Mouse (Mus musculus): Measurements from ENCODE around the gene Nox1.
"Not testable (repeated sequence)": the region's sequence is repeated elsewhere in the genome, so short reads cannot be mapped to it uniquely, and the experiment has no call there.

The Nox1 gene

DNA sequence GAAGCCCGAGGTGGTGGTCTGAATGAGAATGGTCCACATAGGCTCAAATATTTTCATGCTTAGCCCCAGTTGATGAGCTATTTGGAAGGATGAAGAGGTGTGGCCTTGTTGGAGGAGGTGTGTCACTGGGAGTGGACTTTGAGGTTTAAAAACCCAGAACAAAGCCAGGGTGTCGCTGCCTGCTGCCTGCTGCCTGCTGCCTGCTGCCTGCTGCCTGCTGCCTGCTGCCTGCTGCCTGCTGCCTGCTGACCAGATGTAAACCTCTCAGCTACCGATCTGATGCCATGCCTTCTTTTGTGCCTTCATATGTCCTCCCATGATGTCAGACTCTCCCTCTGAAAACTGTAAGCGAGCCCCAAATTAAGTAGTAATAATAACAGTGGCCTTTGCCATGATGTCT lies at the start of gene Nox1:
Gene Nox1, minus strand, starts transcription at position 101 of the 400 bp plus-strand sequence.
- DNase-seq (ENCODE audit: low spot score in 2 of 2) = no peak

DNA sequence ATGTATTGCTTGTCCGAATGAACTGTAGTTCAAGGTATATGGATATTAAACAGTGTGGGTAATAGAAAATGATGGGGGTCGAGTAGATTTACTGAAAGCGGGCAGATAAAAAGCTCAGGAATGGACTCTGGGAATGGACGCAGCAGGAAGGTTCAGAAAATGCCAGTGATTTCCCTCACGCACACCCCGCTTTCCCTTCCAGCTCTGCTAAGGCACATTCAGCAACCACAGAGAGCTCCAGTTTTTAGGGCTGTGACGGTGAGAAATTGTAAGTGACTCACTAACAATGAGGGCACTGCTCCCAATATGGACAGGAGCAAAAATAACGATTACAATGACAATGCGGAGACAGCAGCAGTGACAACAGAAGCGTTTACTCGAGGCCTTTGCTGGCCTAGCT lies 40.4 kb upstream of the Nox1 start:
- DNase-seq (ENCODE audit: low spot score in 2 of 2) = no peak

DNA sequence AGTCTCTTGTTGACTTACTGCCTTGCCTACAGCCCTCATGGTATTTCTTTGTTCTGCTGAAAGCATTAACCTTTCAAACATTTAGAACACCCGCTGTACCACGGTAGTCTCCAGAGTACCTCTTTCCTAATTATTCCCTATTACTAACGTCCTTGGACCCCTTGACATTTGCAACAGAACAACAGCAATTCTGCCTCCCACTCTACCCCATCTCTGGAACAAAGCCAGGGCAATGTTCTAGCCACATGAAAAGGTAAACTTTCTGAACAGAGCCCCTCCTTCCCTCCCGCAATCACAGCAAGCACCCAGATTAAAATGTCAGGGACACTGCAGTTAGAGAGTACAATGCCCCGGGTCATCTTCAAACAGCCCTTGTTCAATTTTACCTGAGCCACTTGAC lies 39.4 kb upstream of the Nox1 start:
- no peak for DNase-seq (ENCODE audit: low spot score in 2 of 2)

DNA sequence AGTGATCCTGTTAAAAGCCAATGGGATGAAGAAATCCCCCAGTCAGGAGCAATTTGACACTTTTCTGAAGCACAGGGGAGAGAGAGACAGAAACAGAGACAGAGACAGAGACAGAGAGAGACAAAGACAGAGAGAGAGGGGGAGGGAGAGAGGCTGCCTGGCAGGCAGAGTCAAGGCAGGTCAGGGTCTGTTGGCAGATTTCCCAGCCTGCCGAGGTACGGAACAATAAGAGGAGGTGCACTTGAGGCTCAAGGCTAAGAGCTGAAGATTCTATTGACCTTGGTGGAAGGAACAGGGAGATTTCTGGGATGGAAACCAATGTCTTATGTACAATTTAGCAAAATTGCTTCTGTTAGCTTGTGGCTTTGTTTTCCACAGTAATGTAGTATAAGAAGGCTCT lies 26.4 kb upstream of the Nox1 start:
- DNase-seq (ENCODE audit: low spot score in 2 of 2) = no peak

DNA sequence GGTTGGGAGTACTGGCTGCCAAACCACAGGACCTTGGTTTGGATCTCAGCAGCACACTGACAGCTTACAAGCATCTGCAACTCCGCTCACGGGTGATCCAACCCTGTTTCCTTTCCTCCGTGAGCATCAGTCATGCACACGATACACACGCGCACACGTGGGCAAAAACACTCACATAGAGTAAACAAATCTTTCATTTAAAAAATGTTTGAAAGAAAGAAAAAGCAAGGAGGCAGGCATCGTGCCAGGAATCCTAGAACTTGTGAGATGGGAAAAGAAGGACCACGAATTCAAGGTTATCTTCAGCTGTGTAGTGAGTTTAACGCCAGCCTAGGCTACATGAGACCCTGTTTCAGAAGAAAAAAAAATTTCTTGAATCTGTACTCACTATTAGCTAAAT lies 24.2 kb upstream of the Nox1 start:
- DNase-seq (ENCODE audit: low spot score in 2 of 2) = no peak

DNA sequence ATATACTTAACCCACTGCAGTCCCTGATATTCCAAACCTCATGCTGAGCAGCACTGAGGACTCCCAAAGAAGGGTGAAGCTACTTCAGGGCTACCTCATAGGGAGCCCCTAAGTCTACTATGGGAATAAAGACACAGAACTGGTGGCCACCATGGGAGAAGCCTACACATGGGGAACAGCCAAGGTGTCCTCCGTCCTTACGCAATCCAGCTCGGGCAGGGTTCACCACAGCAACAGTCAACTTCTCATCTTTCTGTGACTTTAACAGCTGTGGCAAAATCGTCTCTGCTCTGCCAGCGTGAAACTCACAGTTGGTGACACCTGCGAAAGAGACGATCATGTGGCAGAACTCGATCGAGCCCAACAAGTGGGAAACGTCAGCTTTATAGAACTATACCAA lies 16.5 kb upstream of the Nox1 start:
- DNase-seq (ENCODE audit: low spot score in 2 of 2) = no peak

DNA sequence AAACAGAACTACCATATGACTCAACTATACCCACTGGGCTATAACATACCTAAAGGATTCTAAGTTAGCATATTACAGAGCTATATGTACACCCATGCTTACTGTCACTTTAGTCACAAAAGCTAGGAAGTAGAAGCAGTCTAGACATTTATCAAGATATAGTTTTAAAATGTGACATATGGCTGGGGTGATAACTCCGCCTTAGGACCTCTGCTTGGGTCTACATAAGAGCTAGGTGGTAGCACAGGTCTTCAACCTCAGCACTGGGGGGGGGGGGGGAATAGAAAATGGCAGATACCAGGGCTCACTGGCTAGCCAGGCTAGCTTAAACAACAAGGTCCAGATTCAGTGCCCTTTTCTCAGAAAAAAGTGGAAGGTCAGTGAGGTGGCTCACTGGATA lies 11.3 kb upstream of the Nox1 start:
- no peak for DNase-seq (ENCODE audit: low spot score in 2 of 2)

DNA sequence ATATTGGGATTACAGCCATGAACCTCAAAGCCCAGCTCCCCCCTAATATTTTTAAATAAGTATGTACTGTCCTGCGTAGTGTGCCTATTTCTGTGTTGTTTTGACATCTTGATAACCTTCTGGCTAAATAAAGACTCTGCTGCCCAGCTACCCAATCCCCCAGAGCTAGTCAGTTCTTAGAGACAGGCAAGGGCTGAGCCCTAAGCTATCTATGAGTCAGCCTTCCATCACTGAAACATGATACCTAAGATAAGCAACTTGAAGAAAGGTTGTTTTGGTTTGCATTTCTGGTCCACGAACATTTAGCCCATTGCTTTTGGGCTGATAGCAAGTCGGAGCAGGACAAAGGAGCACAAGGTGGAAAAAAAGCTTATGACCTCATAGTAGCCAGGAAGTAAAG lies 1.1 kb downstream of the Nox1 start:
- DNase-seq (ENCODE audit: low spot score in 2 of 2) = no peak

DNA sequence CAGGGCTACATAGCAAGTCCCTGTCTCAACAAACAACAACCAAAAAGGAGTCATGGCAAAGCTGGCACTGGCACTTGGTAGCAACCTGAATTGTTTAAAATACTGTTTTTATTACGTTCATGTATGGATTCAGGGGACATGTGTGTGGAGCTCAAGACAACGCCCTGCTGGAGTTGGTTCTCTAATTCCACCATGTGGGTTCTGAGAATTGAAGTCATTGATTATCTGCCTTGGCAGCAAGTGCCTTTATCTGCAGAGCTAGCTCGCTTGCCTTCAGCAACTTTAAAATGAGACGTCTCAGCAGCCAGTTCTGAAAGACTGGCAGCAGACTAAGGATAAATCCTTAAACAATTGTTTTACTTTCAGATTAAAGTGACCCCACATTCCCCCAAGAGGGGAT lies 3.6 kb downstream of the Nox1 start:
- no peak for DNase-seq (ENCODE audit: low spot score in 2 of 2)

DNA sequence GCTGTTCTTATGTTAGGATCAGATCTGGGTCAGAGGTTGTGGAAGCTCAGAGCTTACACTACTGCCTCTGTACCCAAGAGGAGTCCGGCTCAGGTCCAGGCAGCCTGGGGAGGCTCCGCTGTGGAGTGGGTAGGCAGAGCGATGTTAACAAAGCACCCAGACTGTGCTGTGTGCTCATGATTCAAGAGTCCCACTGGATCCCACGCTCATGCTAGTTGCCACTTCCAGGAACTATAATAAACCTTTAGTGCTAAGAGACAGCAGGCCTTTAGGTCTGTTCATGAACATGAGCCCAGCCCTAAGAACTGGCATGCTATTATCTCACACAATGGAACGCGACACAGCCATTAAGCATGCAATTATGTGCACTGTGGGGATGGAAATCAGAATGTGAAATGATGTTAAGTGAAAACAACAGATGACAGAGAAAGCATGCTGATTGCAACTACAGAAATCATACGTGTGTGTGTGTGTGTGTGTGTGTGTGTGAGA lies 10.6 kb downstream of the Nox1 start:
- DNase-seq (ENCODE audit: low spot score in 2 of 2) = peak in 1 of 2 experiments; percentile 17

DNA sequence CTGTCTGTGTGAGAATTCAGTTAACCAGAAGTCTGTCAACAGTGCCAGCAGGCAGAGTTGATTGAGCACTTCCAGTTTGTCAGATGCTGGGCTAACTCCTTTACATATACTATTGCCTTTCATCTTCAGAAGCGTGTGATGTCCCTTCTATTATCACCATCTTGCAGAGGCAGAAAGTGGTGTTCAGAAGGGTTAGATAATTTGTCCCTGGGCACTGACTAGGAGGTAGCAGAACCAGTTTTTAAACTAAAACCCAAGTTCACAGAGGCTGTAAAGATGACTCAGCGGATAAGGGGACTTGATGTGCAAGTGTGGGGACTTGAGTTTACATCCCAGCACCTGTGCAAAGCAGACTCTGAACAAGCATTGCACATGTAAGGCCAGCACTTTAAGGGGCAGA lies 13.3 kb downstream of the Nox1 start:
- no peak for DNase-seq (ENCODE audit: low spot score in 2 of 2)

DNA sequence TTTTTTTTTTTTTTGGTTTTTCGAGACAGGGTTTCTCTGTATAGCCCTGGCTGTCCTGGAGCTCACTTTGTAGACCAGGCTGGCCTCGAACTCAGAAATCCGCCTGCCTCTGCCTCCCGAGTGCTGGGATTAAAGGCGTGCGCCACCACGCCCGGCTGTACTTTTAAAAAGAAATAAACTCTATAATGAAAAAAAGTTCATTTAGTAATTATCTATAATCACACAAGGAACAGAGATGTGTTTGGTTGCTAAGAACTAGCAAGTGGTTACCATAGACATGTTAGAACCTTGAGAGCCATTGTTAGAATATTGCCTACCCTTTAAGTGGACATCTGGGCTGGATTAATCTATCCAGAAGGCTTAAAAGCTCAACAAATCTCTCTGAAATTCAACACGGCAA lies 34.6 kb downstream of the Nox1 start, which contains the start of gene Arl13a:
Gene Arl13a, plus strand, starts transcription at position 301 of the 400 bp plus-strand sequence.
- not testable (repeated sequence) for DNase-seq (ENCODE audit: low spot score in 2 of 2)

DNA sequence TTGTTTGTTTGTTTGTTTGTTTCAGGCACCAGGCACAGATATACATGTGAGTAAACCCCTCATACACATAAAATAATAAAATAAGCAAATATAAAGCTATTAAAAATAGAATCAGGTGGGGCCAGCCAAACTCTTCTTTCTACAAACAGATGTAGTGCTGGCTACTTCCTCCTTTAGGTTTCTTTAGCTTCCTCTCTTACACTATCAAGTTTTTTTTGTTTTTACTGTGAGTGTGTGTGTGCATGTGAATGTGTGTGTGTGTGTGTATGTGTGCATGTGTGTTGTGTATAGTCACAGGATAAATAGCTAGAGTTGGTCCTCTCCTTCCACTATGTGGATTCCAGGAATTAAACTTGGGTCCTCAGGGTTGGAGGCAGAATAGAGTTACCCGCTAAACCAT lies 47.1 kb downstream of the Nox1 start:
- no peak for DNase-seq (ENCODE audit: low spot score in 2 of 2)

DNA sequence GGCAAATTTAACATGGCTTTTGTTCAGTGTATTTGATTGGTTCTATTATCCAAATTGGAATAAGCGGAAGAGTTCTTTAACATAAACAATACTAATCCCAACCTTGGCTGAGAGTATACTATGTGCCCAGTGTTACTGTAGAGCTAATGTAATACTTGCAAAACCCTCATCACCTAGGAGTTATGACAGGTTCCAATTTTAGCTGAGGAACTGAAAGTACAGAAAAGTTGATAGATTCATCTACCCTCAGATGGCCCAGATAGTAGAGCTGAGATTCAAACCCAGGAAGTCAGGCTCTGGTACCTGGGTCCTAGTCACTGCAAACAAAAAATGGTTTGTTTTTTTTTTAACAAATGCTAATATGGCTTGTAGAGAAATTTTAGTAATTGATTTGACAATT lies 51.2 kb downstream of the Nox1 start:
- no peak for DNase-seq (ENCODE audit: low spot score in 2 of 2)

DNA sequence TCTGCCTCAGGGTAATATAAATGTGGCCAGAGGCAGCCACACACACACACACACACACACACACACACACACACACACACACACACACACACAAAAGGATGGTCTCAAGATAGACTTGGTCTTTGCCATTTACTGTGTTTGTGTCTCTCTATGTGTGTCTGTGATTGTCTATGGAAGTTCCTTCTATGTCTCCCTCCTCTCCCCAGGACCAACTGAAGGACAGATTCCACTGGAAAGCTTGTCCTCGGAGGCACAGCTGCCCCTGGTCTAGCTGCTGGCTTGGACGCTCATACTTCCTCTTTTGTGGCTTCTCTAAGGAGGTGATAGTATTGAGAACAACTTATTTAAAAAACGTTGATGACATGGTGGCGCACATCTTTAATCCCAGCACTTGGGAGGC lies 58.3 kb downstream of the Nox1 start:
- DNase-seq (ENCODE audit: low spot score in 2 of 2) = no peak

DNA sequence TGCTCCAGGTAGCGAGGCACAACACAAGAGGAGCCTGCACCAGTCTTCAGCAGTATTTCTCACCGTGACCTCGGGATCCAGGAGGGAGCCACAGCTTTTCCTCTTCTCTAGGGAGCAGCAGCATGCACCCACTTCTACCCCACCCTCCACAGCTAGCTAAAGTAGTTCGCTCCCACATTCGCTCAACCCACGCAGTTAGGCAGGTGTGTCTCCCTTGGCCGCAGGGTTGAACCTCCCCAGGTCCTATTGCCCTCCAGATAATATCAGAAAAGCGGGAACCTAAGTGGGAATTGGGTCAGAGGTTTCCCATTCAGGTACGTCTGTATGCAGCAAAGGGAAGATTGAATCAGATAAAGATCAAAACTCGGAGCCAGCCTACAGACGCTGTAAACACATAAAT lies 58.9 kb downstream of the Nox1 start:
- DNase-seq (ENCODE audit: low spot score in 2 of 2) = peak; percentile 21 to 23

DNA sequence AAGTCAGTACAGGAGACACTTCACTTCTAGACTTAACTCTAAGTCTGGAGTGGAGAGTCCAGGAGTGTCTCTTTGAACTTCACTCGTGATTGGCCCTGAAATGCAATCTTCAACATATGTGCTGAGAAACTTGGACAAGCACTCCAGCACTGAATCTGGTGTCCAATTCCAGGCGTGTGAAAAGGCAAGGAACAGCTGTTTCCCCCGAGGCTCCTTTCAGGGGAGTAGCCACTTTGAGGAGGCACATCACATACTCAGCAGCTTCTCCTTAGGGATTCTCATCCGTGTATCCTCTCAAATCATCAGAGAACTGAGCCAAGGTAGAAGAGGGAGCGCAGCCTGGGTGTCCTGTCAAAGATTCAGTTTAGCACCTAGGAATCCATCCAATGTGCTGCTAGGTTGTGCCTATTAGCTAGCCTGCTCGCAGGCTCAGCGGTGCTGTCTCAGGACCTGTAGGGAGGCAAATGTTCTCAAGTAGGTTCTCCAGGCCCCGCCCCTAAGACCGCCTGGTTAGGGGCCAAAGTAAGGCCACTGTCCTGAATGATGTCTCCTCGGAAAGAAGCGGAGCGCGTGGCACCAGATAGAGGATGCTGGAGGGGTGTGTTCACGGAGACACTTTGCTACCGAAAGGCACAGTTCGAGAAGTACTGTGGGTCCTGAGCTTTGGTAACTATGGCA lies 59.6 kb downstream of the Nox1 start, which contains the start of gene Xkrx:
Gene Xkrx, minus strand, starts transcription at position 34 of the 678 bp plus-strand sequence.
- DNase-seq (ENCODE audit: low spot score in 2 of 2) = no peak

DNA sequence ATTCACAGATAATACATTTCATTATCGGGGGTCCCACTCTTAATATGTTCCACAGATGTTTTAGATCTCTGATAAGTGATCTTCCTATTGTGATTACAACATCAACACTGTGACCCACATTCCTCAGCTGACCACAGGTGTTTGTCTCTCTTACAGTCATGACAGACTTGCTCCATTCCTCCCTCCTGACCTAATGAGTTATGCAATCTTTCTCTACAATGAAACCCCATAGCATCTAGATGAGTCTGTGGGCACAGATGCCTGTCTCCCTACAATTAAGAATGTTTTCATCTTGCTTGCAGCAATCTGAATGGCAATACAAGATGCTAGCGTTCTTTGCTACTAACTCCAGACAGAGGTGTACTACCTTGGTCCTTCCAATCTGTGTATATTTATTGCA lies 61.3 kb downstream of the Nox1 start:
- DNase-seq (ENCODE audit: low spot score in 2 of 2) = no peak

DNA sequence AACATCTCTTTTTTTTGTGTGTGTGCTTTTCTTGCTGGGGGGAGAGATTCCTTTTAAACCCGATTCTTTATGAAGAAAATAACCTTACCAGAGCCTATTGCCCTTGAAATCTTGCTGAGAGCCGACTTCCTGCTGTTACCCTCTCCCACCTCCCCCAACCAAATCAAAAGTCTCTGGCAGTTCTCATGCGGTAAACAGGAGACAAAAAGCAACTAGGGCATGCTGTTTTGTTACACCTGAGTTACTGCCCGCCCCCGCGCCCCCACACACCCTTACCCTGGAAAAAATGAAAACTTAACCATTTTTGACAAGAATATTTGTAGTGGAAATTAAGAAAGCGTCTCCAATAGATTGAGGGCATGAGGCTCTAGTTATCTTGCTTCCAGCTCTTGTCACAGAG lies 63.6 kb downstream of the Nox1 start:
- DNase-seq (ENCODE audit: low spot score in 2 of 2) = no peak

DNA sequence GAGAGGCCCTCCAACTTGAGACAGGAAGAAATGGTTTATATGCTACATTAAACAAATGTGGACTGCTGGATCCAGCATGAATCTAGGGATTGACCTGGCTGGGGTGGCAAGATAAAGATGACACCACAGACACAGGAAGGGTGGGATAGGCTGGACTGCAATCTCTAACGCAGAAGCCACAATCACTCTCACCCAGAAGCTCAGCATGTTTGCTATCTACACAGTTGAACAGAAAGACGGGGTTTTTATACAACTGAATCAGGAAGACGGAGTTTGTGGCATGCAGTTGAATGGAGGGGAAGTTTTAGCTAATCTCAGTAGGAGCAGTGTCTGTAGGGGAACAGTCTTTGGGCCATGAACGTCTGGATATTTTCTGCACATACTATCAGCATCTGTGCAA lies 79.8 kb downstream of the Nox1 start:
- no peak for DNase-seq (ENCODE audit: low spot score in 2 of 2)

DNA sequence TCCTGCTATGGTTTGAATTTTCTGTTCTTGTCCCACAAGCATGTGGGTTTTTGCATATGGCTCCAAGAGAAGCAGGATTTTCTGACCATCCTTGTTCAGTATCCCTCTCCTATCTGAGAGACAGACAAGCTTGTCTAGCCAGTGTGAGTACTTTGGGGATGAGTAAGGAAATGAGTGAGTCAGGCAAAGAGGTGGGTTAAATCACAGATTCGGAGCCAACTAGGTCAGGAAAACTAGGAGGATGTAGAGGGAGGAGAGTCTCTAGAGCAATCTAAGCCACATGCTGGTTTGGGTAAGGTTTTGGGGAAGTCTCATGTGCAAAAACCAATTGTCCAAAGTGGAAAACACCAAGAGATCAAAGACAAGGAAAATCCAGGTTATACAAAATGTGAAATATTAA lies 80.2 kb downstream of the Nox1 start:
- no peak for DNase-seq (ENCODE audit: low spot score in 2 of 2)

DNA sequence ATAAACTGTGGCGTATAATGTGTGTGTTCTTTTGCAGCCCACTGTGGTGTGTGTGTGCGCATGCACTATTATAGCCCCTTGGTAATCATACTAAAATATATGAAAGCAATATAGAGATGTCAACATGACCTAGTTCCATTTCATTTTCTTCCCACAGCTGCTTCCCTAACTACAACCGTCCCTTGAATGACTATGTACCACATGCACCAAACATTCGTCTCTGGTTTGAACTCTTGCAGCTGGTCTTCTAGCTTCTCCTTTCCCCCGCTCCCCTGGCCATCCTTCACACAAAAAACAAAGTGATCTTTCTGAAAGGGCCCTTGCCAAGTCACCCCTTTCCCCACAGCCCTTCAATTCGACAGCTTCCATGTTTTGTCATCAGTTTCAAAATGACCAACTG lies 81.7 kb downstream of the Nox1 start:
- DNase-seq (ENCODE audit: low spot score in 2 of 2) = no peak

DNA sequence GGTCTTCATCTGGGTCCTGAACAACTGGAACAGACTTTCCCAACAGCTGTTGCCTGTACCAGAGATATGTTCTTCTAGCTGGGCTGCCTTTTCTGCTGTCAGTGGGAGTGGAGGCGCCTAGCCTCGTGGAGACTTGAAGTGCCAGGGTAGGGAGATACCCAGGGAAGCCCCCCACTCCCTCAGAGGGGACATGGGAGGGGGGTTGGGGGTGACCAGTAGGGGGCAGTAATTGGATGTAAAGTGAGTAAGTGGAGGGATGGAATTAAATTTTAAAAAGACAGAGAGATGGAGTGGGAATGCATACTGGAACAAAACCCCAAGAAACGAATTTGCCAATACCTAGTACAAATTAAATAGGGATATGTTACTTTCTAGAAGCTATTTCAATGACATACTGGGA lies 87.9 kb downstream of the Nox1 start:
- no peak for DNase-seq (ENCODE audit: low spot score in 2 of 2)

DNA sequence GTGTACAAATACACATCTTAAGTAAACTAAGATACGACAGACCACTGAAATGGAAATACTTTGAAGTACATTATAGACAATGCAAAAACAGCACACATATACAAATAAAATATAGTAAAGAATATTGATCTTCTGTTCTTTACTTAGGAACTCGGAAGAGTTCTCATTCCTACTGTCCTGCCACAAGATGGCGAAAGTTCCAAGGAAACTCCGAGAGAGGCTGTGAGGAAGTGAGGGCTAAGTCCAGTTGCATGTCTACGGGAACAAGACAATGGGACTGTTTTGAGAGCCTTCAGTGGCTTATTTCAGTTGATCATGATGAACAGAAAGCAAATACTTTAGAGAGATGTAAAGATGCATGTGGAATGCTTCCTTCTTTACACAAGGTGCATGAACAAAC lies 89.5 kb downstream of the Nox1 start:
- DNase-seq (ENCODE audit: low spot score in 2 of 2) = peak in 1 of 2 experiments; percentile 44

All from right cerebral cortex, postnatal 10 days (tissue).